25 mouse cellular contexts compared by ENCODE assay signal in genomic region chr13:38736361-38737035, GRCm38 (mm10).
DNase-seq lines count a peak whose midpoint lies in the region; ATAC-seq lines count a peak whose summit lies in the region.
"Had no signal": no experiment of that assay in that cellular context is flagged by ENCODE, and none has a peak within 500 bp of the region (broad histone marks: within the 10 kb centered on the region; RNA-seq: fewer than 3 reads in every experiment).

No protein-coding gene starts in this region.

- no peaks in the 10 kb centered on the region for H3K9me3 ChIP-seq in heart, embryonic 10.5 days
- no peaks in the 10 kb centered on the region for H3K9me3 ChIP-seq in heart, embryonic 12.5 days (replicated peaks)
- no peaks in the 10 kb centered on the region for H3K9me3 ChIP-seq in stomach, embryonic 15.5 days
- H3K9me3 ChIP-seq: embryonic facial prominence, embryonic 15.5 days; forebrain, embryonic 10.5 days; heart, embryonic 13.5 days; limb, embryonic 12.5 days; liver, embryonic 15.5 days; neural tube, embryonic 15.5 days had no signal

- H3K9ac ChIP-seq in heart, embryonic 12.5 days, result no peak overlapping the region
- H3K9ac ChIP-seq in stomach, embryonic 15.5 days, result no peak overlapping the region
- H3K9ac ChIP-seq: embryonic facial prominence, embryonic 15.5 days; forebrain, postnatal 0 days; heart, embryonic 13.5 days; limb, embryonic 12.5 days; liver, embryonic 15.5 days; neural tube, embryonic 15.5 days had no signal

- no peaks in the 10 kb centered on the region for H3K27me3 ChIP-seq in heart, embryonic 10.5 days (ENCODE audit: insufficient read depth, poor library complexity, severe bottlenecking)
- H3K27me3 ChIP-seq in heart, embryonic 12.5 days (replicated peaks), result no peaks in the 10 kb centered on the region
- no peaks in the 10 kb centered on the region for H3K27me3 ChIP-seq in stomach, embryonic 15.5 days (replicated peaks)
- H3K27me3 ChIP-seq: embryonic facial prominence, embryonic 15.5 days; heart, embryonic 13.5 days; limb, embryonic 12.5 days; liver, embryonic 15.5 days; neural tube, embryonic 15.5 days had no signal

- 87% methylated on average over 4 of the region's 4 CpGs for WGBS in heart, embryonic 10.5 days
- WGBS in heart, embryonic 12.5 days, result 91% methylated on average over 4 of the region's 4 CpGs
- 66% methylated on average over 4 of the region's 4 CpGs for WGBS in stomach, embryonic 15.5 days

- H3K27ac ChIP-seq in heart, embryonic 10.5 days, result no peak overlapping the region
- H3K27ac ChIP-seq in heart, embryonic 12.5 days (ENCODE audit: poor library complexity, severe bottlenecking), result no peak overlapping the region
- H3K27ac ChIP-seq in stomach, embryonic 15.5 days, result no peak overlapping the region
- H3K27ac ChIP-seq: embryonic facial prominence, embryonic 15.5 days; forebrain, embryonic 10.5 days; heart, embryonic 13.5 days; hindbrain, postnatal 0 days; layer of hippocampus, adult 2 months; limb, embryonic 12.5 days; liver, embryonic 15.5 days; macrophage; neural tube, embryonic 15.5 days had no signal

- H3K4me2 ChIP-seq in heart, embryonic 12.5 days, result no peak overlapping the region
- no peak overlapping the region for H3K4me2 ChIP-seq in stomach, embryonic 15.5 days
- H3K4me2 ChIP-seq: embryonic facial prominence, embryonic 15.5 days; heart, embryonic 13.5 days; limb, embryonic 12.5 days; liver, embryonic 15.5 days; midbrain, embryonic 11.5 days; neural tube, embryonic 15.5 days had no signal

- DNase-seq in heart, embryonic 10.5 days (ENCODE audit: low spot score), result peak; percentile 56
- peak; percentile 78 for DNase-seq in 3T3-L1 (ENCODE audit: low read depth, low spot score)
- DNase-seq in NIH3T3 (ENCODE audit: low read depth), result peak; percentile 60
- no peak for DNase-seq in layer of hippocampus, adult 9-10 months (ENCODE audit: low spot score)
- no peak for DNase-seq in gastrocnemius, adult 8-10 months (ENCODE audit: low spot score in 2 of 2)
- DNase-seq: adrenal gland, postnatal 10 days; cerebellum, adult 9-10 months; forebrain, postnatal 0 days; heart, postnatal 14 days; kidney, postnatal 25 days; thymus, postnatal 25 days had no signal

- ATAC-seq in heart, embryonic 12.5 days (ENCODE audit: insufficient number of reproducible peaks, low FRiP score), result no peak
- peak; percentile 71 for ATAC-seq in stomach, embryonic 15.5 days (ENCODE audit: insufficient read depth, low FRiP score, low read depth)
- ATAC-seq: forebrain, postnatal 0 days; hindbrain, postnatal 0 days; intestine, postnatal 0 days; lung, postnatal 0 days had no signal

- H3K36me3 ChIP-seq in heart, embryonic 10.5 days, result no peaks in the 10 kb centered on the region
- H3K36me3 ChIP-seq in heart, embryonic 12.5 days, result no peaks in the 10 kb centered on the region
- no peaks in the 10 kb centered on the region for H3K36me3 ChIP-seq in stomach, embryonic 15.5 days
- H3K36me3 ChIP-seq: embryonic facial prominence, embryonic 15.5 days; forebrain, embryonic 10.5 days; heart, embryonic 13.5 days; limb, embryonic 12.5 days; liver, embryonic 15.5 days; neural tube, embryonic 15.5 days had no signal

- H3K4me3 ChIP-seq in heart, embryonic 10.5 days, result no peak overlapping the region
- no peak overlapping the region for H3K4me3 ChIP-seq in heart, embryonic 12.5 days
- H3K4me3 ChIP-seq in stomach, embryonic 15.5 days (replicated peaks), result no peak overlapping the region
- H3K4me3 ChIP-seq: embryonic facial prominence, embryonic 15.5 days; forebrain, embryonic 10.5 days; heart, embryonic 13.5 days; layer of hippocampus, adult 2 months; limb, embryonic 12.5 days; liver, embryonic 15.5 days; neural tube, embryonic 15.5 days had no signal

- no peaks in the 10 kb centered on the region for H3K4me1 ChIP-seq in heart, embryonic 10.5 days
- no peaks in the 10 kb centered on the region for H3K4me1 ChIP-seq in heart, embryonic 12.5 days (replicated peaks)
- no peaks in the 10 kb centered on the region for H3K4me1 ChIP-seq in stomach, embryonic 15.5 days
- H3K4me1 ChIP-seq: embryonic facial prominence, embryonic 15.5 days; forebrain, embryonic 10.5 days; heart, embryonic 13.5 days; neural tube, embryonic 15.5 days had no signal

Comparison
In these comparisons a context has a peak if more than half of its experiments do, and no peak if none do; other contexts are left out.
1. DNase-seq: peak in heart, embryonic 10.5 days (single experiment), 3T3-L1 (single experiment) and NIH3T3 (single experiment); none in layer of hippocampus, adult 9-10 months (single experiment) and gastrocnemius, adult 8-10 months (0 of 2).